Mouse (Mus musculus) adrenal gland, adult 10 weeks (tissue): ENCODE measurements around the gene Tas1r3. TPM values are rescaled to one million over a fixed set of nuclear protein-coding genes. Genes with fewer than 3 reads are reported as not detected.

Experiments
- polyA plus RNA-seq: library from polyadenylated mRNA; stranded (reverse); fragments of 350-450 nt; fragmentation: Illumina TruSeq; extraction: RNeasy Lipid Tissue Mini Kit (QIAGEN cat#74804); gene quantifications from one replicate; pipeline ENCODE4 v1.2.3, GENCODE M21; 2014; ENCODE audit warnings: low read depth, low replicate concordance

Tas1r3 gene
- polyA plus RNA-seq, result not detected

DNA sequence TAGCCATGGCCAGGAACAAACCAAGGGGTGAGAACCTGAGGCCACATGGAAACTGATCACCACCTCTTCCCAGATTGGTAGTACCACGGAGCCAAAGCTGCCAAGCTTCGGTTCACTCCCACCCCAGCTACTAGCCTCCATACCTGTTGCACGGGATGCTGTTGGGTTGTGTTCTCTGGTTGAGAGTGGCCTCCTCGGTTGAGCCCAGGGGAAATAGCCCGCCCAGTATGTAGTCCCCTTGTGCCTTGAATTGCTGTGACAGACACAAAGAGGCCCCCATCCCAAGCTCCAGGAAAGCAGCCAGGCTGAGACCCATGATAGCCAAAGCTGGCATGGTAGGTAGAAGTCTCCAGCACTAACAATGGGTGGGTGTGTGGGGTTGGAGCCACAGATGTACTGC, at the start of gene Tas1r3:
Gene Tas1r3 (minus strand): TSS at position 362 of the 400 bp plus-strand sequence.

DNA sequence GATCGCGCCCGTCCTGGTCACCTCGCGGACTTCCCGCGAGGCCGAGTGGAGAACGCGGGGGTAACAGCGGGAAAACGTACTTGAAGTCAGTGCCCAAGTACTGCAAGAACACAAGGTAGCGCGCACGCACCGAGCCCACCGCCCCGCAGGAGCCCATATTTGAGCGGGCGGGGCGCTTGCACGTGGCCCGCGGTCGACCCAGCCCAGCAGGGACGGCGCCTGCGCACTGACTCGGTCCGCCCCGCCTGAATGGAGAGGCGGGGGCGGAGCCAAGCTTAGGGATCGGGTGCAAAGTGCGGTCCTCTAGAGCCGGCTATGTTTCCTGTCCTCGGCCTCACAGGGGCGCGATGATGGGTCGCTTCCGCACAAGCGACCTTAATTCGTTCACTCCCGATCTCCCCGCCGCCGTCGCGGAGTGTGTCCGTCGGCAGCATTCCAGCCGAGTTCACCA, 28.4 kb upstream of the Tas1r3 start, which contains the start of the genes Pusl1 and Acap3:
Gene Pusl1 (minus strand): TSS at position 231 of the 451 bp plus-strand sequence.
Gene Acap3 (plus strand): TSS at position 272 of the 451 bp plus-strand sequence.

DNA sequence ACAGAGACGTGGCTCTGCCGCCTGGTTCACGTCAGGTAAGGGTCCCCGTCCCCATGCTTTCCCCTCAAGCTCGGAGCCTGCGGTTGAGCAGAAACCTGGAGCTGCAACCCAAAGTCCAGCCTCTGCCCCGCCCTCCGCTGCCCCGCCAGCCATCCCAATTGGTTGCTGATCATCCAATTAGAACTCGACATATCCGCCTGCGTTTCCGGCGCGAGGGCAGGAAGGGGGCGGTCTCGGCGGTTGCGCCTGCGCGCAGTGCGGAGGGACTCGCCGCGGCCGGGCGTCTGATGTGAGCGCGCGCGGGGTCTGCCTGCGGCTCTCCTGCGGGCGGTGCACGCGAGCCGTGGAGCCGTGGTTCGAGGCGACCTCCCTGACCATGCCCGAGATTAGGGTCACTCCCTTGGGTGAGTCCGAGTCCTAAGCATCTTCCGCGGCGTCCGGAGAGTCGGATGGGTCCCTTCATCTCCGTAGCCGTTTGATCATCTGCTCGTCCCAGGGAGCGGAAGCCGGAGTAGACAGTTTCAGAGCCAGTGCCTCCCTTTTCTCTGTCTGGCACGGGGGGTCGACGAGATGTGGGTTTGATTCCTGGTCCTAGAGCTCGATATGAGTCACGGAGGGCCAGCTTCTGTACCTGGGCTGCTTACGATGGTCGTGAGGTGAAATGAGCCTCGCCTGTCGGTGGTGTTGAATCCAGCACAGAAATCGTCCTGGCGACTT, 6.3 kb upstream of the Tas1r3 start, which contains the start of the genes Cptp and Ints11:
Gene Cptp (minus strand): TSS at position 124 of the 717 bp plus-strand sequence.
Gene Ints11 (plus strand): TSS at position 230 of the 717 bp plus-strand sequence.

DNA sequence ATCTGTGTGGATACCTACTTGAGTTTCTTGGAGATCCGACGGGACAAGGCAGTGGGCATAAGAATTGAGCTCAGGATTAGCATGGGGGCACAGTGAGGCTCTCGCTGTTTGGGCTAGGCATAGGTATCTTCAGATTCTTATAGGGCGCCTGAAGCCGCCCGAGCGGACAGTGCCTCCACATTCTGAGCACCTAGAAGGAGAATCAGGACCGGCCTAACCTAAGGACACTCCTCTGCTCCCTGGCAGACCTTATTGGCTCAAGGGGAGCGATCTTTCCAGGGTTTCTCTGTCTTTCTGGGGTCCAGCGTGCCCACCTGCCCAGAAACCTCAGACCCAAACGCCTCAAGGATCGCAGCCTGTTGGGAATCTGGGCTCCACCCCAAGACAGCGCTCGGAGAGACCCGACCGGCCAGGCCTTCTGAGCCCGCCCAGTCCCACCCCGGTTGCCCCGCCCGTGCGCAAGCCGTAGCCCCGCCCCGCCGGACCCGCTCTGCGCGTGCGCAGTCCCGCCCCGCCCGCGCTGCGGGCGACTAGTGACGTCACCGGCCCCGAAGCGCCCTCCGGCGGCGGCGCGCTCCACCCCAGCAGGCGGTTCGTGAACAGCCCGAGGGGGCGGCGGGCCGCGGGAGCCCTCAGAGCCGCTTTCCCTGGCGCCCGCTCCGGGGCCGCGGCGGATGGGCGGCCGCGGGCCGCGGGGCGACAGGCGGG, 16.1 kb downstream of the Tas1r3 start, which contains the start of gene Dvl1:
Gene Dvl1 (plus strand): TSS at position 532 of the 708 bp plus-strand sequence.

DNA sequence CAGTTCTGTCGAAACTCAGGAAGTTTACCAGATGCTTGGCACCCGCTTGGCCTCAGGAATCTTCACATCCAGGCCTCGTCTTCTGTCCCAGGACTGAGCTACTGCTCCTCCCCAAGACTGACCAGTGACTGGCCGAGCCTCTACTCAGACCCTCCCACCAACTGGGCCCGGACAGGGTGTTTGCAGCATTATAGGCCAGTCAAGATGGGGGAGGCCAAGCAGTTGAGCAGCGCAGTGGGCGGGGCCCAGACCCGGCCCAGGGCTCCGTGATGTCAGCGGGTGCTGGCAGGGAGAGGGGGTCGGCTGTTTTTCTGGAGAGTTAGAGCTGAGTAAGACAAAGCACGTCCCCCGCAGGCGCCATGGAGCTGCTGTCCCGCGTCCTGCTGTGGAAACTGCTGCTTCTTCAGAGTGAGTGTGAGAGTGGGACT, 23.7 kb downstream of the Tas1r3 start, which contains the start of gene Mxra8:
Gene Mxra8 (plus strand): TSS at position 198 of the 428 bp plus-strand sequence.

DNA sequence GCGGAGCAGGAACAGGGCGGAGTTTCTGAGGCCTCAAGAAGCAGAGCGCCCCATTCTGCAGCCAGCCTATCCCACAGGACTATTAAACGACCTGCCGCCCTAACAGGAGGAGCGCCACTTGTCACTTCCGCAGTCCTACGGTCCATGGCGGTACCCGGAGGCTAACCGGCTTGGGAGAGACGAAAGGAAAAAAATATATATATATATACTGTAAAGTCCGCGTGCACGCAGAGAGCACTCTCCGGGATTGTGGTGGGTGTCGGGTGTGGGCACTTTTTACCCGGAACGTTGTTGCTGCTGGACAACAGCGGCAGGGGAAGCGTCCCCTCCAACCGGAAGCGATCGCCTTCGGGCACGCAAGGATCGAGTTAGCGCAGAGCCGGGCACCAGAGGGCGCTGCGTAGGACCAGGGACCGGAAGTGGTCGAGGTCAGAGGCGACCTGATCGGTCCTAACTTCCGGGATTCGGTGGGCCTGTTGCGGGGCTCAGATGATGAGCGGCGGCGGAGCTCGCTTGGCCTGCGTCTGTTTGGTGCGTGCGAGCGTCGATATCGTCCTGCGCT, 31.9 kb downstream of the Tas1r3 start, which contains the start of gene Aurkaip1:
Gene Aurkaip1 (plus strand): TSS at position 68 of the 562 bp plus-strand sequence.

DNA sequence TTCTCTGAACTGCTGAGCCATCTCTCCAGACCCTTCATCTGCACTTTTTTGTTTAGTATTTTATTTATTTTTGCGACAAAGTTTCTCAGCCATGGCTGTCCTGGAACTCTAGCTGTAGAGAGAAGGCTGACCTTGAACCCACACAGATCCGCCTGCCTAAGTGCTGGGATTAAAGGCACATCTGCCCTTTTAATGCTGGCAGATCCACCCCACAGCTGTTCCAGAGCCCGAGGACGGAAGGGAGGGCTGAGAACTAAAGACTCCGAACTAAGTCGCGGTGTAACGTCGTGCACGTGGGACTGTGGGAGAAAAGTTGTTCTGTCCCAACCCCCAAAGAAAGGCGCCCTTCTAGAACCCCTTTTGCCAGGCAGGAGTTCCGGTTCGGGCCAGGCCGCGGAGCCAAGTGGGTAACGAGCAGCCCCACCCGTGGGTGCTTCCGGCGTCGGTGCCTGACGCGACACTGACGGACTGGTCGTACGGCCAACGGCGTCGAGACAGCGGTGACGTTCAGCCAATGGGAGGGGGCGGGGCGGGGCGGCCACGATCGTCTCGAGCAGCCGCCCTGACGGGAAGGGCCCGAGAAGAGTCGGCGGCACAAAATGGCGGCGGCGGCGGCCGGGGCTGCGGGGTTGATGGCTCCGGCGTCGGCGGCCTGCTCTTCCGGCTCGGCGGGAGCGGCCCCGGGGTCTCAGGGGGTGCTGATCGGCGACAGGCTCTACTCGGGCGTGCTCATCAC, 51.1 kb downstream of the Tas1r3 start, which contains the start of gene Ccnl2:
Gene Ccnl2 (plus strand): TSS at position 561 of the 736 bp plus-strand sequence.

Other genes with a start within 250 kb of the Tas1r3 start
- 72.3 TPM for gene Cdk11b, start 238.5 kb downstream of the Tas1r3 start, polyA plus RNA-seq
- not detected for gene Gm10563, start 218.0 kb downstream of the Tas1r3 start, polyA plus RNA-seq
- gene Mmp23, start 210.0 kb downstream of the Tas1r3 start, polyA plus RNA-seq, result 0.82 TPM
- gene Mib2, start 194.2 kb downstream of the Tas1r3 start, polyA plus RNA-seq, result 2.4 TPM
- gene Fndc10, start 169.0 kb downstream of the Tas1r3 start, polyA plus RNA-seq, result 2.0 TPM
- 150 TPM for gene Ssu72, start 158.6 kb downstream of the Tas1r3 start, polyA plus RNA-seq
- not detected for gene Tmem240, start 128.6 kb downstream of the Tas1r3 start, polyA plus RNA-seq
- gene Atad3a, start 102.3 kb downstream of the Tas1r3 start, polyA plus RNA-seq, result 6.4 TPM
- gene Vwa1, start 88.7 kb downstream of the Tas1r3 start, polyA plus RNA-seq, result 0.52 TPM
- 0.70 TPM for gene Tmem88b, start 77.5 kb downstream of the Tas1r3 start, polyA plus RNA-seq
- gene Ankrd65, start 72.9 kb downstream of the Tas1r3 start, polyA plus RNA-seq, result not detected
- 89.5 TPM for gene Mrpl20, start 60.5 kb downstream of the Tas1r3 start, polyA plus RNA-seq
- 83.8 TPM for gene Ccnl2, start 50.9 kb downstream of the Tas1r3 start, polyA plus RNA-seq
- 6.2 TPM for gene Aurkaip1, start 32.1 kb downstream of the Tas1r3 start, polyA plus RNA-seq
- 58.8 TPM for gene Mxra8, start 23.7 kb downstream of the Tas1r3 start, polyA plus RNA-seq
- 2.0 TPM for gene Dvl1, start 16.0 kb downstream of the Tas1r3 start, polyA plus RNA-seq
- 5.8 TPM for gene Cptp, start 6.1 kb upstream of the Tas1r3 start, polyA plus RNA-seq
- 3.3 TPM for gene Ints11, start 6.2 kb upstream of the Tas1r3 start, polyA plus RNA-seq
- gene Pusl1, start 28.4 kb upstream of the Tas1r3 start, polyA plus RNA-seq, result 1.8 TPM
- 0.82 TPM for gene Acap3, start 28.5 kb upstream of the Tas1r3 start, polyA plus RNA-seq
- 81.4 TPM for gene Ube2j2, start 80.5 kb upstream of the Tas1r3 start, polyA plus RNA-seq
- gene C1qtnf12, start 99.0 kb upstream of the Tas1r3 start, polyA plus RNA-seq, result 8.2 TPM
- 7.2 TPM for gene B3galt6, start 129.3 kb upstream of the Tas1r3 start, polyA plus RNA-seq
- 205 TPM for gene Sdf4, start 129.5 kb upstream of the Tas1r3 start, polyA plus RNA-seq
- not detected for gene Tnfrsf4, start 150.5 kb upstream of the Tas1r3 start, polyA plus RNA-seq
- gene Tnfrsf18, start 162.8 kb upstream of the Tas1r3 start, polyA plus RNA-seq, result not detected
- gene Ttll10, start 196.1 kb upstream of the Tas1r3 start, polyA plus RNA-seq, result not detected
- gene 9430015G10Rik, start 246.6 kb upstream of the Tas1r3 start, polyA plus RNA-seq, result 2.3 TPM